Mouse (Mus musculus): ENCODE measurements around the gene Tyw1. TPM values are rescaled to one million over a fixed set of nuclear protein-coding genes. Genes with fewer than 3 reads are reported as not detected.
"Not testable (repeated sequence)": the region's sequence is repeated elsewhere in the genome, so short reads cannot be mapped to it uniquely, and the experiment has no call there.

Tyw1 gene
- polyA plus RNA-seq (2017; shearing (Covaris generic)): 10 to 100 TPM; 31.6 to 36.5 TPM

GRCm38 (mm10) chr5:130255017-130255720, at the start of gene Tyw1, which contains the start of gene Sbds:
Tyw1 (plus strand) TSS chr5:130255619.
Sbds (minus strand) TSS chr5:130255530.
- peak; percentile 74 for ATAC-seq

DNA sequence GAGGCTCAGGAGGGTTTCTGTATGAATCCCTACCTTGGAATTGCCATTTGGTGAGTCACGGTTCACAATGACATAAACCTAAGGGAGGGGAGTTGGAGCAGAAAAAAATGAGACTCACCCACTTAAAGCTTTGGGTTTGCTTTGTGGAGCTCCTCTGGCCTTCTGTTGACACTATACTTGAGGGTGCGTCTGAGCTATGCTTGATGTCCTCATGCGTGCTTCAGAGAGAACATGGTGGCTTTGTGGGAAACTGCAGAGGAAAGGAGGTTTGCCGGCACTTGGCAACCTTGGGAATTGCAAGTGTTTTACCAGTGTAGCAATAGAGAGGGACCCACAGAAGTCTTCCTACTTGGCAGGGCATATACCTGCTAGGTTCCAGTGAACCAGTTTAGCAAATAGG, 48.1 kb upstream of the Tyw1 start:
- no peak for ATAC-seq

DNA sequence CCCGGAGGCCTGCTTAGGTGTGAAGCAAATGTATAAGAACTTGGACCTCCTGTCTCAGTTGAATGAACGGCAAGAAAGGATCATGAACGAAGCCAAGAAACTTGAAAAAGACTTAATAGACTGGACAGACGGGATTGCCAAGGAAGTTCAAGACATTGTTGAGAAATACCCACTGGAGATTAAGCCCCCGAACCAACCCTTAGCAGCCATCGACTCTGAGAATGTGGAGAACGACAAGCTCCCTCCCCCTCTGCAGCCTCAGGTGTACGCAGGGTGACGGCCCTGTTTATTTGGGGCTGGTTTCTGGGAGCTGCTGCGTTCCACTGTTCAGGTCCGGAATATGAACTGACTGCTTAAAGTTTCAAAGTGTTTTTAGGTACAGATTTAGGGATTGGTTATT, 42.5 kb upstream of the Tyw1 start:
- ATAC-seq: no peak

- ATAC-seq: no peak
Observed at GRCm38 (mm10) chr5:130216781-130217180, 38.6 kb upstream of the Tyw1 start, which contains the start of gene Tmem248. Tmem248 (plus strand) TSS chr5:130217081.

DNA sequence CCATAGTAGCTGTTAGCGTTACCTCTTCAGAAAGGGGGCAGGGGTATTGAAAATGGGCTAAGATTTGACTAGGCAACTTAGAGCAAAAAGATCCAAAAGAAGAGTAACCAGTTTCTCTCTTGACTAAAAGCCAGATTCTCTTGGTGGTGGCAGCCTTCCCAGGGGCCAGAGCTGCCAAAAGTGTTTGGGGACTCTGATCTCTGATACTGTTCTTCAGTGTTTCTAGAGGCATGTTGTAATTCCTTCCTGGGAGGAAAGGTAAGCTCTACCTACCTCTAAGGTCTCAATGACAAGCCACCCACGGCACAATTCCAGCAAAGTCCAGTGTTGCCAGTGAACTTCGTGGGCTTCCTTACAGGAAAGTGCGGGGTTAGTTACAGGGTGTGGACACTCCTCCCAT, 38.0 kb upstream of the Tyw1 start:
- ATAC-seq: no peak

DNA sequence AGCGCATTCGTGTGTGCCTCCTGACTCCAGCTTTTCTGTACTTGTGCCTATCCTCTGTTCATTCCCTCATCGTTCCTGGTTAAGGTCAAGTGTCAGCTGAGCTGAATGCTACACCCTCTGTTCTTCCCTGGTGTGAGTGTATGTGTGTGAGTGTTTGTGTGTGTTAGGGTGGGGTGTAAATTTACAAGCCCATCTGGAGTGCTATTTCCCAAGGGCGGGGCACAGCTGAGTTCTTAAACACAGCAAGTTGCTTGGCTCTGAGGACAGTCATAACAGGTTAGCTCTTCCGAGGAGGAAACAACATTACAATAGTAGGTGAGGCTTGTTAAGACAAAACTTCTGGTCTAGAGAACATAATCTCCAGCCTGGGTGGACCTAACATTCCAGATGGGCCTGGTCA, 37.1 kb upstream of the Tyw1 start:
- ATAC-seq: no peak

GRCm38 (mm10) chr5:130221316-130221715, 34.1 kb upstream of the Tyw1 start:
- no peak for ATAC-seq

GRCm38 (mm10) chr5:130221760-130222145, 33.7 kb upstream of the Tyw1 start:
- peak; percentile 18 for ATAC-seq

GRCm38 (mm10) chr5:130222146-130223004, 33.0 kb upstream of the Tyw1 start:
- peak; percentile 91 for ATAC-seq

DNA sequence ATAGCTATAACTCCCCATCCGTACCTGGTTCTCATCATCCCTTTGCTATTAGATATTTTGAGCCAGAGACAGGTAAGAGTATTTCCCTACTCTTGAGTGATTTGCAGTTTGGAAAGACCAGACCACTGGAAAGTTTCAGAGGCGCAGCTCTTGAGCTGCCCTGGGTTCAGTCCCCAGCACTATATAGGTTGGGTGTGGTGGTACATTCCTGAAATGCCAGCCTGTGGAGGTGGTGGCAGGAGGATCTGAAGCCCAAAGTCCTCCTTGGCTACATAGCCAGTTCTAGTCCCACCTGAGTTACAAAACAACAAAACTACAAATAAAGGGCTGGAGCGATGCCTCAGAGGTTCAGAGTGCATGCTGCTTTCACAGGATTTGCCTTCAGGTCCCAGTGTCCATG, 28.6 kb upstream of the Tyw1 start:
- ATAC-seq: no peak

- ATAC-seq: no peak
Observed at GRCm38 (mm10) chr5:130228120-130228519, 27.3 kb upstream of the Tyw1 start.

DNA sequence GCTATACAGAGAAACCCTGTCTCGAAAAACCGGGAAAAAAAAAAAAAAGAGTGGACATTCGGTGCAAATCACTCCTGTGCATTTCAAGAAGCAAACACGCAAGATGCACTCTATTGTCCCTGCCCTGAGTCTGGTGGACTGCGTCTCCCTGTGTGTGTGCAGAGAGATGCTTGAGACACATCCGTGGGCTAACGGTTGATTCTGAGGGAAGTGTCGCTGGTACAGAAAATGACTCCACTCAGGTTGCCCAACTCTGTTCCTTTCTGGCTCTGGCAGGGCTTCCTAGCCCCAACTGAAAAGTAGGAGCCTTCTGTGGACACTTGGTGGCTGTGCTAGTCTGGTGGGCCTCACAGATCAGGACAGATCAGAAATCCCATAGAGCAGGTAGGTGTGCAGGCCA, 19.1 kb upstream of the Tyw1 start:
- ATAC-seq: no peak

DNA sequence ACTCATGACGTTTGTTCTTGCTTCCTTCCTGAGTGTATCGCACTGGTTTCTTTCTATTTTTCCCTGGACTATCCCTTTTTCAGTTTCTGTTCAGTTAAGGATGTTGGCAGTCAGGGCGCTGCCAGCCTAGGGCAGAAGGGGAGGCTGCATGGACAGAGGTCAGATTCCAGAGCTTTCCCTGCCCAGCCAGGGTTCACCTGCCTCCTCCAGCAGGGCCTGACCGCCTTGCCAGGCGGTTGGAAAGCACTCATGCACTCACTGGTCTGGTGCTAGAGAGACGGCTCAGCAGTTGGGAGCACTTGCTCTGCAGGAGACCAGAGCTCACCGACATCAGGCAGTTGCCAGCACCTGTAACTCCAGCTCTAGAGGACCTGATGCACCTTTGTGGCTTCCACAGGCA, 16.2 kb upstream of the Tyw1 start:
- ATAC-seq: no peak

- no peak for ATAC-seq
Observed at GRCm38 (mm10) chr5:130239856-130240255, 15.6 kb upstream of the Tyw1 start.

DNA sequence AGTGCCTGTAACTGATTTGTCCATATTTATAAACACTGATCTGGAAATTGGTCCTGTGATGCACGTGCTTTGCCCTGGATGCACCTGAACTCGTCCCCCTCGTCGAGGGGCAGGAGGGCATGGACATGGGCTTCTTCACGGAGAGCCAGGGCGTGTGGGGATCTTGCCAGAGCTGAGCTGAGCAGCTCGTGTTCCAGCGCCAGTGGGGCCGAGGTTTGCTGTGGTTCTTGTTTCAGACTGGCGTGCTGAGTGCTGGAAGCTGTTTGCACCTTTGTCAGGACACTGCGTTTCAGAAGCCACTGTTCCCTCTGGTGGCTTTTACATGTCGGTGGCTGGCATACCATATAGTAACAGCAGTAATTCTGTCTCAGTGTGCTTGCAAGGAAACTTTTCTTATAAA, 14.0 kb upstream of the Tyw1 start:
- ATAC-seq: no peak

DNA sequence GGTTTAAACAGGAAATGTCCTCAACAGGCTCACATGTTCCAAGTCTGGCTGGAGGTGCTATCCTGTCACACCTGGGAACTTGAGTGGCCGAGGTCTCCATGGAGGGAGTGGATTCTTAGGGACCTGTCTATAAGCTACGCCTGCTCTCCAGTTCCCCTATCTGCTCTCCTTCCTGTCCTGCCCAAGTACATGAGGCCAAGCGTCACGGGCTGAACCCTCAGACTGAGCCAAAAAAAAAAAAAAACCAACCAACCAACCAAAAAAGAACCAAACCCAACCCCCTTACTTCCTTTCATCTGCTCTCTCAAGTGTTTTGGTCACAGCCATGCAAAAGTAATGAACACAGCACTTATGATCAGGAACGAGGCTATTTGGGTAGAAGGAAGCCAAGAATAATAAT, 7.6 kb upstream of the Tyw1 start:
- ATAC-seq: no peak

DNA sequence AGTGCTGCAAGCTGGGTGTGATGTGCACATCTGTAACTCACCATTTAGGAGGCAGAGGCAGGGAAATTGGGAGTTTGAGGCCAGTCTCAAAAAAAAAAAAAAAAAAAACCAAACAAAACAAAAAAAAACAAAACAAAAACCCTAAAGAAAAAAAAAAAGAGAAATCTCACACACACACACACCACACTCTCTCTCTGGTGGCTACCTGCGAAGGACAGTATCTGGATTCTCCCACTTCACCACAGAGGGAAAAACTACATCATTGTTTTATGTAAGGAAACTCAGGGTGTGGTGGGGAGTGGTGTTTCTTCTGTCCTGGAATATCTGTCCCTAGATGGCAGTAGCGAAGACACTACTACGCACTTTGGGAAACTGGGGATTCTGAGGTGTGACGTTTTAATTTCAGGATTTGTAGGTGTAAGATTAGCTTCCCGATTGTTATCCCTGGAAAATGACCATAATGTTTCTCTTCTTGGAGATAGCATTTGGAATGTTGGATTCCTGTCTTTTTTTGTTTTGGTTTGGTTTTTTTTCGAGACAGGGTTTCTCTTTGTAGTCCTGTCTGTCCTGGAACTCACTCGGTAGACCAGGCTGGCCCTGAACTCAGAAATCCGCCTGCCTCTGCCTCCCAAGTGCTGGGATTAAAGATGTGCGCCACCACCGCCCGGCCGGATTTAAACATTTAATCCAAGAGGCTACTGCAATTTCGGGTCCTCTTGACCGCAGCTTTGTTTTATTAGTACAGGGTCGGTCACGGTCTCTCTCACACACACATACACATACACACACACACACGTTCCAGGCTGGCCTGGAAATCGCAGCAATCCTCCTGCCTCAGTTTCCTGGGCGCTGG, 1.0 kb upstream of the Tyw1 start:
- no peak for ATAC-seq

DNA sequence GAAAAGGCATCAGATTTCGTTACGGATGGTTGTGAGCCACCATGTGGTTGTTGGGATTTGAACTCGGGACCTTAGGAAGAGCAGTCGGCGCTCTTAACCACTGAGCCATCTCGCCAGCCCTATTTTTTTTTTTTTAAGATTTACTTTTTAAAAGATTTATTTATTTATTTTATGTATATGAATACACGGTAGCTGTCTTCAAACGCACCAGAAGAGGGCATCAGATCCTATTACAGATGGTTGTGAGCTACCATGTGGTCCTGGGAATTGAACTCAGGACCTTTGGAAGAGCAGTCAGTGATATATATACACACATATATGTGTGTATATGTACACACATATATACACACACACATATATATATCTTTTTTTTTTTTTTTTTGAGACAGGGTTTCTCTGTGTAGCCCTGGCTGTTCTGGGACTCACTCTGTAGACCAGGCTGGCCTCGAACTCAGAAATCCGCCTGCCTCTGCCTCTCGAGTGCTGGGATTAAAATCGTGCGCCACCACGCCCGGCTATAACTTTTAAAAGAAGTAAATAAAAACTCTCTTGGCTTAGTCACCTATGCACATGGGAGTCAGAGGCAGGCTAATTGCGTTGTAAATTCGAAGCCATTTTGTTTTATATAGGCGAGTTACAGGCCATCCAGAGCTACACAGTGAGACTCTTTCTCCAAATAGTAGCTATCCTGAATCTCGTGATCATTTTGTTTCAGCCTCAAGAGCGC, 543 bp downstream of the Tyw1 start:
- not testable (repeated sequence) for ATAC-seq

DNA sequence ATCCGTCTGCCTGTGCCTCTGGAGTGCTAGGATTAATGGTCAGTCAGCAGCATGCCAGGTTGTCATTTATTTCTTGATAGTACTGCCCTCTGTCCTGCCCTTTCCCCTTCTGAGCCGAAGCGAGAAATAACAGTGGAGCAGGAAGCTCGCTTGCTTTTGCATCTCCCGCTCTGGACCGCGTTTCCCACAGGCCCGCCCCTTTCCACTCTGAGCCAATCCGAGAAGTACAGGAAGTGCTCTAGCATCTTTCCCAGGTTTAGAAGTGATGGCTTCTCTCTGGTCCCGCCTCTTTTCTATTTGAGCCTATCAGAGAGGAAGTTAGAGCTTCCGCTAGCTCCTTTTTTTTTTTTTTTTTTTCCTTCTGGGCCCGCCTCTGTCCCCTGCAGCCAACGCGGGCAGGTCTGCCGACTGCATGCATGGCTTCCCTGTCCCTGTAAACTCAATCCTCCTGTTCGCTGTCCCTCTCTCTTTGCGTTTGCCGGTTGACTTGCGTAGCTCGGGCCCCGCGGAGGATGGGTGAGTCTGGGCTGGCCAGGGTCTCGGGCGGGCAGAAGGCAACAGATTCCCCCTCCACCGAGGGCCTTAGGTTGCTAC, 1.4 kb downstream of the Tyw1 start:
- peak; percentile 88 for ATAC-seq

DNA sequence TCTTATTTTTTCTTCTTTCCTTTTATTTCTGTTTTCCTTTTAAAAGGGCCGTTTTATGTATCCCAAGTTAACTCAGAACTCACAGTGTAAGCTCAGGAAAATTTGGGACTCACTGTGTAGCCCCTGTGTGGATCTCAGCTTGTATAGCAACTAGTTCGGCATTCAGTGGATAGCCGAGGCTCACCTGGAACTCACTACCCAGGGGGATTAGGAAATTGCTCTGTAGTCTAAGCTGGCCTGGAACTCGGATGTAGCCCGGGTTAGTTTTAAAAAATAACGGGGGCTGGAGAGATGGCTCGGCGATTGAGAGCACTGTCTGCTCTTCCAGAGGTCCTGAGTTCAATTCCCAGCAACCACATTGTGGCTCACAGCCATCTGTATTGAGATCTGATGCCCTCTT, 1.9 kb downstream of the Tyw1 start:
- ATAC-seq: no peak

- ATAC-seq: no peak
Observed at GRCm38 (mm10) chr5:130263454-130263853, 8.0 kb downstream of the Tyw1 start.
